Mouse (Mus musculus) cerebellum, adult 2 months (tissue): ENCODE results near the gene Ccdc15.

ENCODE experiments used
- CTCF ChIP-seq: fragments of 200-500 bp; IDR thresholded peaks from 2 replicates; pipeline ENCODE4 v1.5.1; 2011; ENCODE audit warnings: low read depth, mild to moderate bottlenecking, control low read depth, low read length, moderate library complexity, borderline replicate concordance; ENCODE audit not compliant: insufficient read depth
- POLR2A ChIP-seq: fragments of 200-500 bp; IDR thresholded peaks from 2 replicates; pipeline ENCODE4 v1.6.1; 2011; ENCODE audit warnings: low read length, control low read depth, borderline replicate concordance; ENCODE audit not compliant: insufficient read depth

DNA sequence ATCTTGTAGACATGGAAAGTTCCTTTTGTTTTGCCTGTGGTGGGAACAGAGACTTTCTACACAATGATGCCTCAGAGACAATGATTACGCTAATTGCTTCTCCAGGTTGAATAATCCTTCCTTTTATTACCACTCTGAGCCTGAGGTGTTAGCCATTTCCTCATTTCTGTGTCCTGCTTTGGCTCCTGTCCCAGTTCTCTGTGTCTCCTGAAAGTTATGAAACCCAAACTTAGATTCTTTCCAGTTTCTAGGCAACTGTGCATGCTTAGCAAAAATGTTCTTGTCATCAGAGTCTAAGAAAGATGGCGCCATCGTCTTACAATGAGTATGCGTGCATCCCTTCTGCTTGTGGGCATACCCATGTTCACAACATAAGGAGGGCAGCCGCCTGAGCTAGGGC, 27.5 kb upstream of the Ccdc15 start:
- TF ChIP-seq POLR2A (no peak), CTCF (no peak)
